Mouse (Mus musculus): Measurements from ENCODE around the gene Lce1g. TPM values are rescaled to one million over a fixed set of nuclear protein-coding genes. Genes with fewer than 3 reads are reported as not detected.

The Lce1g gene
- total RNA-seq (2021) = not detected
- long read RNA-seq, experiment 1 = 0 reads
- long read RNA-seq, experiment 2 = 0 reads

- no peak for DNase-seq (ENCODE audit: low spot score in 2 of 2)
Measured at GRCm38 (mm10) chr3:92752238-92752637, at the start of gene Lce1g. Lce1g (minus strand) TSS chr3:92752338.

GRCm38 (mm10) chr3:92790414-92790813 lies 38.3 kb upstream of the Lce1g start, which contains the start of gene Lce1j:
Lce1j (minus strand) TSS chr3:92790514.
- no peak for DNase-seq (ENCODE audit: low spot score in 2 of 2)

- no peak for DNase-seq (ENCODE audit: low spot score in 2 of 2)
Measured at GRCm38 (mm10) chr3:92778799-92779198, 26.7 kb upstream of the Lce1g start, which contains the start of gene Lce1i. Lce1i (minus strand) TSS chr3:92778899.

DNA sequence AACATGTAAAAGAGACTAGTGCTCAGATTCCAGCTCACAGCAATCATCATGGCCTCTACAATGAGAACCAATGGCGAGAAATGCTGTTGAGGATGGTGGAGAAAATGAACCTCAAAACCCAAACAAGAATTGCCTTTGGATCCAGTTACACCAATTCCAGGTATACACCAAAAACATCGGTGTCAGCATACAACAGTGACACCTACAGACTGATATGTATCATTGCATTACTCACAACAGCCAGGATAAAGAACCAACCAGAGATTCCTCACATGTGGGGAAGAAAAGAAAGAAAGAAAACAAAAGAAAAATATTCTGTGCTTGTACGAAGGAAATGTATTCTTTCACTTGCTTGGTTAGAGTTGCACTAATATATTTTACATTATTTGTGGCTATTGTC lies 19.4 kb upstream of the Lce1g start:
- no peak for DNase-seq (ENCODE audit: low spot score in 2 of 2)

DNA sequence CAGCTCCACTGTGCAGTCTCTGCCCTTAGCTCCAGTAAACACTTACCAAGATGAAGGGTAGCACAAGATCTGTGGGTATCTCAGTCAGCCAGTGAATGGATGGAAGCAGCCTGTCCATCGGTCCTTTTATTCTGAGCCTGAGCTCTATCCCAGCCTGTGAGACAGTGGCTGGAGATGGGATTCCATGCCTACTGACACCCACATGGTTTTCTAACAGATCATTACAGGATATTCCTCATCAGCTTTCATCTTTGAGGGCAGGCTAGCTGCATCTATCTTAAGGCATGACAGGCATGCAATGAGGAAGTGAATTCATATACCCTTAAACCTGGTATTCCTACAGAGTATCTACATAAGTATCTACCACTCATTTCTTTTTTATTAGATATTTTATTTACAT lies 12.8 kb upstream of the Lce1g start, which contains the start of gene Lce1h:
Gene Lce1h (minus strand): TSS at position 101 of the 400 bp plus-strand sequence.
- no peak for DNase-seq (ENCODE audit: low spot score in 2 of 2)

DNA sequence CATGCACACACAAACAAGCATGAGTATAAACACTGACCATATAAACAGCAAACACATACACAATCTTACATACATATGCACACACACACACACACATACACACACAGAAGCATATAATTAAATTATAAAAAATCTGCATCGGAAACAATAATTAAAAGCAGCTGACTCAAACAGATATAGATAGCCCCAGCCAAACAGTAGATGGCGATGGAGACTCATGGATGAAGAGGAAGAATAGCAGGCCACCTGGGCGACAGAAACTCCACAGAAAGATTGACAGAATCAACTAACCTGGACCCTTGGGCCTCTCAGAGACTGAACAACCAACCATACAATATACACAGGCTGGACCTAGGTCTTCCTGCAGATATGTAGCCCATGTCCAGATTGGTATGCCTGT lies 1.1 kb upstream of the Lce1g start:
- no peak for DNase-seq (ENCODE audit: low spot score in 2 of 2)

DNA sequence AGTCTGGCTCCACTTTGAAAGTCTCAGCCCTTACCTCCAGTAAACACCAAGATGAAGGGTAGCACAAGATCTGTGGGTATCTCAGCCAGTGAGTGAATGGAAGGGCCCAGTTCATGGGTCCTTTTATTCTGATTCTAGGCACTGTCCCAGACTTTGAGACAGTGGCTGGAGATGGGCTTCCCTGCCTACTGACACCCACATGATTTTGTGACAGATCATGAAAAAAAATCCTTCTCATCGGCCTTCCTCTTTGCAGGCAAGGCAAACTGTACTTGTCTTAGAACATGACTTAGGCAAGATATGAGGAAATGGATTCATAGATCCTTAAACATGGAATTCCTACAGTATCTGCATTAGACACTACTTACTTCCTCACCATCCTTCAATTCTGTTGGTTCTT lies 13.1 kb downstream of the Lce1g start, which contains the start of gene Gm38119:
Gene Gm38119 (minus strand): TSS at position 101 of the 400 bp plus-strand sequence.
- no peak for DNase-seq (ENCODE audit: low spot score in 2 of 2)

- no peak for DNase-seq (ENCODE audit: low spot score in 2 of 2)
Measured at GRCm38 (mm10) chr3:92722631-92723030, 29.5 kb downstream of the Lce1g start.

- DNase-seq (ENCODE audit: low spot score in 2 of 2) = no peak
Measured at GRCm38 (mm10) chr3:92720250-92720649, 31.9 kb downstream of the Lce1g start, which contains the start of gene Lce1f. Lce1f (minus strand) TSS chr3:92720350.

GRCm38 (mm10) chr3:92715122-92715521 lies 37.0 kb downstream of the Lce1g start:
- DNase-seq (ENCODE audit: low spot score in 2 of 2) = no peak

GRCm38 (mm10) chr3:92708974-92709373 lies 43.2 kb downstream of the Lce1g start, which contains the start of gene Lce1e:
Lce1e (minus strand) TSS chr3:92709074.
- no peak for DNase-seq (ENCODE audit: low spot score in 2 of 2)

Other genes starting within 250 kb of the Lce1g start
- not detected for gene 2310046K23Rik, start 217.8 kb downstream of the Lce1g start, total RNA-seq (2021)
- gene Ivl, start 178.6 kb downstream of the Lce1g start, total RNA-seq (2021) = not detected
- not detected for gene Smcp, start 163.3 kb downstream of the Lce1g start, total RNA-seq (2021)
- gene 2210017I01Rik, start 144.8 kb downstream of the Lce1g start, total RNA-seq (2021) = not detected
- not detected for gene Lce6a, start 130.7 kb downstream of the Lce1g start, total RNA-seq (2021)
- gene Lce1a1, start 104.0 kb downstream of the Lce1g start, total RNA-seq (2021) = not detected
- not detected for gene Lce1b, start 95.4 kb downstream of the Lce1g start, total RNA-seq (2021)
- gene Lce1a2, start 82.0 kb downstream of the Lce1g start, total RNA-seq (2021) = not detected
- gene Lce1c, start 73.1 kb downstream of the Lce1g start, total RNA-seq (2021) = not detected
- gene Lce1d, start 65.1 kb downstream of the Lce1g start, total RNA-seq (2021) = not detected
- gene Lce1e, start 43.3 kb downstream of the Lce1g start, total RNA-seq (2021) = not detected
- not detected for gene Lce1f, start 32.0 kb downstream of the Lce1g start, total RNA-seq (2021)
- not detected for gene Gm38119, start 13.2 kb downstream of the Lce1g start, total RNA-seq (2021)
- gene Lce1h, start 12.7 kb upstream of the Lce1g start, total RNA-seq (2021) = not detected
- not detected for gene Lce1i, start 26.6 kb upstream of the Lce1g start, total RNA-seq (2021)
- gene Lce1j, start 38.2 kb upstream of the Lce1g start, total RNA-seq (2021) = not detected
- not detected for gene Lce1k, start 55.6 kb upstream of the Lce1g start, total RNA-seq (2021)
- not detected for gene Kprp, start 74.9 kb upstream of the Lce1g start, total RNA-seq (2021)
- gene Lce1l, start 98.9 kb upstream of the Lce1g start, total RNA-seq (2021) = not detected
- not detected for gene 2310050C09Rik, start 117.9 kb upstream of the Lce1g start, total RNA-seq (2021)
- not detected for gene Lce3a, start 173.9 kb upstream of the Lce1g start, total RNA-seq (2021)
- gene Lce3b, start 180.6 kb upstream of the Lce1g start, total RNA-seq (2021) = not detected
- gene Lce3c, start 192.1 kb upstream of the Lce1g start, total RNA-seq (2021) = not detected
- gene Lce3d, start 205.1 kb upstream of the Lce1g start, total RNA-seq (2021) = not detected
- not detected for gene Lce3e, start 214.7 kb upstream of the Lce1g start, total RNA-seq (2021)
- not detected for gene Lce3f, start 239.9 kb upstream of the Lce1g start, total RNA-seq (2021)

All from adrenal gland, adult 18-20 months (tissue).